Mouse (Mus musculus): Measurements from ENCODE around the gene Gm44511. TPM values are rescaled to one million over a fixed set of nuclear protein-coding genes. Genes with fewer than 3 reads are reported as not detected.

Gm44511 gene
- total RNA-seq (2021): not detected
- long read RNA-seq, experiment 1, partial matches to known transcripts: 0 of 3 reads
- long read RNA-seq, experiment 1, other reads (novel, unspliced or antisense): 3 of 3 reads
- long read RNA-seq, experiment 2, partial matches to known transcripts: 0 of 3 reads
- long read RNA-seq, experiment 2, other reads (novel, unspliced or antisense): 3 of 3 reads

GRCm38 (mm10) chr6:128826132-128826531 is at the start of gene Gm44511, which contains the start of gene Klrb1b:
TSS of gene Gm44511 (minus strand) at chr6:128826315.
TSS of gene Klrb1b (minus strand) at chr6:128826331.
- no peak for DNase-seq
- intact Hi-C loops (cut with DNase I): no loop called here

GRCm38 (mm10) chr6:128871910-128872610 is 45.9 kb upstream of the Gm44511 start:
- intact Hi-C loops (cut with DNase I): no loop called here
- DNase-seq: no peak

- intact Hi-C loops (cut with DNase I): no loop called here
- no peak for DNase-seq
Observed at GRCm38 (mm10) chr6:128868861-128869260, 42.7 kb upstream of the Gm44511 start.

GRCm38 (mm10) chr6:128857976-128858375 is 31.9 kb upstream of the Gm44511 start:
- intact Hi-C loops (cut with DNase I): loop anchor here (10.0 kb wide), 1 partner anchor 237 kb away; no protein-coding TSS in a partner anchor
- no peak for DNase-seq

DNA sequence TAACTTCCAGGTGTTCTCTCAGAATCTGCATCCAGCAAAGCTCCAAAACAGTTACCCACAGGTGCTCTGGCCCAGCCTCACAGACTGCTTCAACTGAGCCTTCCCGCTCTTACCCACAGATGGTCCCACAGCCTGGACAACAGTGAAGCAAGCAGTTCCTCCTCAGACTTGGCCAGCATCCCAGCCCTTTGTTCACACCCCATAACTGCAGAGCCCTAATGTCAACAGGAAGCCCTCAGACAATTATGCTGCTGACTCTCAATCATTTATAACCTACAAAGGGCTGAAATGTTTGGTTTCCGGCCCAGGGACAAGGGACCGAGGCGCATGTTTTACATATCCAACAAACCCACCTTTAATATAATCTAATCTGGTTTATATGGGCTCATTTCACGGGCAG is 30.1 kb upstream of the Gm44511 start:
- peak; percentile 83 for DNase-seq
- intact Hi-C loops (cut with DNase I): loop anchor here (10.0 kb wide), 1 partner anchor 239 kb away; no protein-coding TSS in a partner anchor

GRCm38 (mm10) chr6:128855477-128855876 is 29.4 kb upstream of the Gm44511 start:
- DNase-seq: no peak
- intact Hi-C loops (cut with DNase I): loop anchor here (1.0 to 10.0 kb wide), 2 partner anchors 211 to 239 kb away; no protein-coding TSS in a partner anchor

DNA sequence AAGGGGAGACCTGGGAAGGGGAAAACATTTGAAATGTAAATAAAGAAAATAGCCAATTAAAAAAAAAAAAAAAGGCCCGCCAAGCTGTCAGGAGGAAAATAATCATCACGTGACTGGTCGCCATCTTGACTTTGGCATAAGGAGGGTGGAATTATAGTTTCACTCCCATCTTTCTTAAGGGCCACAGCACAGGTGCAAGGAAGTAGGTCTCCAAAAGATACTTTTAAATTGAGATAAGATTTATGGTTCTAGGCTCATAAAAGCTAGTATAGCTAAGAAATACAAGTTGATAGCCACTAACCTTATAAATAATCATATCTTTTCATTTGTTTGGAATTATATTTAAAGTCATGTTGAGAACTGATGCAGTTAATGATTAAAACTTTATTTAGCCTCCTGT is 28.8 kb upstream of the Gm44511 start:
- no peak for DNase-seq
- intact Hi-C loops (cut with DNase I): loop anchor here (1.0 to 10.0 kb wide), 5 partner anchors 211 to 512 kb away; no protein-coding TSS in a partner anchor

GRCm38 (mm10) chr6:128854024-128854820 is 28.1 kb upstream of the Gm44511 start:
- intact Hi-C loops (cut with DNase I): loop anchor here (1.0 to 10.0 kb wide), 4 partner anchors 241 to 513 kb away; no protein-coding TSS in a partner anchor
- peak; percentile 71 to 82 for DNase-seq

DNA sequence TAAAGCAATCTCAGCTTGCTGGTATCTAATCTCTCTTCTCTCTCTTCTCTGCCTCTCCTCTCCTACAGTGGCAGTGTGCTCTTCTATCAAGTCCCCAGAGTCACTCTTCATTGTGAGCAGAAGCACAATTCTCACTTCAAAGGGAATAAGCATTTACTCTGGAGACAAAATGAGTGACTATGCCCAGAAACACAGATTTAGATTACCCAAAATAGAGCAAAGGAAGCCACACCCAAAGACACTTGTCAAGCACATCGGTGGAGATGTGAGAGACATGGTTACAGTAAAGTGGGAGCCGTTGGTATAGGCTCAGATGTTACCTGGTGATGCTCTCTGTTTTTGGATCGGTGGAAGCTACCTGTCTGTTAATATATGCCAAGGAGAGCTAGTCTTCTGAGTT is 26.7 kb upstream of the Gm44511 start:
- DNase-seq: no peak
- intact Hi-C loops (cut with DNase I): loop anchor here (5.0 to 10.0 kb wide), 3 partner anchors 242 to 515 kb away; no protein-coding TSS in a partner anchor

DNA sequence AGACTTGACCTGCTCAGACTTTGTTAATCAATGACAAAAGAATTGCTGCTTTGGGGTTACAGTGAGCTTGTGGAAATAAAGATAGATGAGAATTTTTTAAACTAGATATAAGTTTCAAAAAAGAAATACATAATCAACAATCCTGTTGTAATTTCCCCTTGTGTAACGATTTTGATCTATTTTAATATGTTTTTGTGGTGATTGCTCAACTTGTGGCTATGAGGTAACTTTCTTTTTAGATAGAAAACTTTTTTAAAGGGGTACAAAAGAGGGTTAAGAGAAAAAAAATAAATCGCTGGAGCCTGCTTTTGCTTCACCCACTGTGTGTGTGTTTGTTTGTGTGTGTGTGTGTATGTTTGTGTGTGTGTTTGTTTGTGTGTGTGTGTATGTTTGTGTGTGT is 25.0 kb upstream of the Gm44511 start:
- intact Hi-C loops (cut with DNase I): loop anchor here (5.0 to 10.0 kb wide), 3 partner anchors 244 to 516 kb away; no protein-coding TSS in a partner anchor
- no peak for DNase-seq

DNA sequence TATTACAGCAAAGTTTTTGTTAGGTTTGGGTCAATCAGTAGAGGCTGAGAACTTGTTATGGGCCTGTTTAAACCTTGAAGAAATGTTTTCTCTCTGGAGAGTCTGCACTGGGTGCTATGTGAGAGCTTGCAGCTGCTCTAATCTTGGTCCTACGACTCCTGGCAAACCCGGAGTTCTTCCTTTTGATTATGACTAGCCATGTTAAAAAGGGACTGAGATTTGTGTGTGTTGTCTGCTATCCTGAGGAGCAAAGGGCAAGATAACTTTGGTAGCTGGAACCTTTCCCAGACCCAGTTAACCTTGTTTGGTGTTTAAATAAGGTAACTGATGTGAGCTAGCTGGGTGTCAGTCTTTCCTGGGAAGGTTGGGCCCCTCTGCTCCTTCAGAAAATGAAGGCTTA is 24.6 kb upstream of the Gm44511 start:
- DNase-seq: peak in 1 of 2 experiments; percentile 25
- intact Hi-C loops (cut with DNase I): loop anchor here (5.0 to 10.0 kb wide), 3 partner anchors 244 to 517 kb away; no protein-coding TSS in a partner anchor

DNA sequence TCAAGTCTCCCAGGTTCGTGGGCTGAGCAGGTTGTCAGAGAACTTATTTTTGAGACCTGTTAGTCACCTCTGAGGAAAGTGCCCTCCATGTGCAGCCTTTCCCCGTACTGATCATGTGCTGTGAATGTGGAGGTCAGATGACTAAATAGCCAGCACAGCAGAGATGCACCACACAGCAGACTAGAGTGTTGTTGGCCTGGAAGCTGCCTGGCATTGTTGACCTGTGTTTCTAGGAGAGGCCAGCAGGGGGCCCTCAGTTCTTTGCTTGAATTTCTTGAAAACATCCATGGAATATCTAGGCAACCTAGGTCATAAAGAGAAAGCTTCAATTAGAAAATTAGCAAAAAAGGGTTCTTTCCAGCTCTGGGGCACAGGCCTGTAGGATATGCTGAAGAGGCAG is 23.8 kb upstream of the Gm44511 start:
- DNase-seq: peak; percentile 51 to 55
- intact Hi-C loops (cut with DNase I): loop anchor here (5.0 to 10.0 kb wide), 5 partner anchors 245 to 685 kb away; partner anchors contain the start of genes Clec2d and Gabarapl1

DNA sequence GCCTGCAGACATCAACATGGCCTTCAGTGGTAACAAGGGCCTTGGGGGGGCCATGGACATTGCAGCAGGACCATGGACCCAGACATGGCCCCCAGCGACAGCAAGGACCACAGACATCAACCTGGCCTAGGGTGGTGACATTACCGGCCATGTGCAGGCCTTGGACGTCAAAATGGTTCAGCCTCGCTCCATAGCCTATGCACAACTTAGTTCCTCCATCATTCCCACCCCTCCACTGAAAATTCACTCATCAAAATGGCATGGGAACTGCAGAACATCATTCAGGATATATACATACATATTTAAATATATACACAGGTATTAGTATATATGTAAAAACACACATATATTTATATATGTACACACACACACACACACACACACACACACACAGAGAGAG is 21.3 kb upstream of the Gm44511 start:
- DNase-seq: no peak
- intact Hi-C loops (cut with DNase I): loop anchor here (5.0 to 10.0 kb wide), 2 partner anchors 335 to 687 kb away; partner anchors contain the start of genes Clec2d and Gabarapl1

- intact Hi-C loops (cut with DNase I): loop anchor here (5.0 to 10.0 kb wide), 2 partner anchors 336 to 689 kb away; partner anchors contain the start of genes Clec2d and Gabarapl1
- DNase-seq: no peak
Observed at GRCm38 (mm10) chr6:128845998-128846542, 20.0 kb upstream of the Gm44511 start.

GRCm38 (mm10) chr6:128845319-128845979 is 19.3 kb upstream of the Gm44511 start:
- intact Hi-C loops (cut with DNase I): loop anchor here (5.0 to 10.0 kb wide), 2 partner anchors 337 to 689 kb away; partner anchors contain the start of genes Clec2d and Gabarapl1
- DNase-seq: peak; percentile 89 to 95

DNA sequence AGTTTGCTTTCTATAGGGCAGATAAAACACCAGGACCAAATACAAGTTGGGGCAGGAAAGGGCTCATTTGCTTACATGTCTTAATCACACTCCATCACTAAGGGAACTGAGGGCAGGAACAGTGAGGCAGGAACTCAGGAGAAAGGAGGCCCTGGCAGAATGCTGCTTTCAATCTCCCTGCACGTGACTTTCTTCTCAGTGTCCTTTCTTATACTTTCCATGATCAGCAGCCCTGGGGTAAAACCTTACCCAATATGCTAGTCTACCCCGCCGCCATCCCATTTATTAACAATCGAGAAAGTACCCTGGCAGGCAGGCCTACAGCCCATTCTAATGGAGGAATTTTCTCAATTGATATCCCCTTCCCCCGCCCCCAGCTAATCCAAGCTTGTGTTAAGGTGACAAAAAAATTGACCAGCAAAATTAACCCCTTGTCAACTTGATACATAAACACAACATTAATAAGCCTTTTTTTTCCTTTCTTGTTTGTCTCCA is 18.5 kb upstream of the Gm44511 start:
- intact Hi-C loops (cut with DNase I): loop anchor here (5.0 to 10.0 kb wide), 2 partner anchors 338 to 690 kb away; partner anchors contain the start of genes Clec2d and Gabarapl1
- no peak for DNase-seq

DNA sequence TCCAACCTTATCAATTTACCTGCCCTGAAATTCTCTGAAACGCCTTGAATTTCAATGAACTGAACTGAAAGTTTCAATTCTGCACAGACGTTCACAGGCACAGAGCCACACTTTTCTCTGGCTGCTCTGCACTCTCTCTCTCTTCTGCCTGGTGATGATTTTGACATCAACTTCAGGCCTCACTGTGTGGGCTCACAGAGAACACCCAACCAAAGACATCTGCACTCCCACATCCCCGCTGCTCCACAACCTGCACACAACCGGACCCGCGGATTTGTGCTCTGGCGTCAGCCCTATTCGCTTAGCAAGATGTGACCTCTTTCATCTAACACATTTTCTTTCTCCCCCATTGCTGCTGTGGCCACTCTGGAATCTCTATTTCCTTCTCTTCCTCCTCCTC is 18.0 kb upstream of the Gm44511 start:
- intact Hi-C loops (cut with DNase I): loop anchor here (10.0 kb wide), 1 partner anchor 691 kb away; the partner anchor contains the start of gene Gabarapl1
- DNase-seq: no peak

DNA sequence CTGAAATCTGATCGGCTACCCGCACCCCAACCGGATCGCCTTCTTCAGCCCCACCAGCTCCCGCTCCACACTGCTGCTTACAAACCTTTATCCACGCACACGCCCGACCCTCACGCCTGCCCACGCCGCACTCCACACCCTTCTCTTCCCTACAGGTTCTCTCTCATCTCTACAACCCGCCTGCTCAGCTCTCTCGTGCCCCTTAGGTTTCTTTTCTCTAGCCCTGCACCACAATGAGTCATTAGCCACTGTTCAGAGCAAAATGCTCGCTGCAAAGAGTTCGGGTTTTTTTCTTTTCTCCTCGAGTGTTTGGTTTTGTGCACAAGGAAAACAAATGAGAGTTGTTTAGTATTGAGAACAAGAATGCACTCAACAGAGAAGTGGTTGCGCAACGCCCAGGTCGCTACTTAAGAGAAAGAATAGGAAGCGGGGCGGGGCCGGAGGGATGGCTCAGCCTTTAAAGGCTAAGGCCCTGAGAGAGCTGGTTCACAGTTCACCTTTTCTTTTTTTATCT is 17.4 kb upstream of the Gm44511 start:
- peak; percentile 70 to 75 for DNase-seq
- intact Hi-C loops (cut with DNase I): loop anchor here (10.0 kb wide), 1 partner anchor 691 kb away; the partner anchor contains the start of gene Gabarapl1
